Mouse (Mus musculus): ENCODE measurements around the gene A1bg.

DNA sequence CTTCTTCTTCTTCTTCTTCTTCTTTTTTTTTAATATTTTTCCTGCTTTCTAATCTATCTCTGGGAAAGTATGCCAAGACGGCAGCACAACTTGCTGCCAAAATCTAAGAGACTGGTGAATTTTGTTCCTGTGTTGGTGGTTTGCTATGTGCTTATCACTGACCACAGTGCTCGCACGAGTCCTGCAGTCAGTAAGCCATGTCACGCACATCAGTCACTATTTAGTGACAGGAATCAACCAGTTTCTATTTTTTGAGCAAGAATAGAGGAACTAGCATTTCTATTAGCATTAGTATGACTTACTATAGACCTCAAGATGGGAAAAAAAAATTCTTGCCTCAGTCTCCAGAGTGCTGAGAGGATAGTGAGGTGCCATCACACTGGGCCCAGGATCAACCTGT lies 68.7 kb downstream of the A1bg start:
- TF ChIP-seq CTCF (IDR thresholded peaks at IDR 0.05; ENCODE audit: extremely low read depth, insufficient read length, insufficient replicate concordance, low read depth, low read length) (no peak), POLR2A (IDR thresholded peaks at IDR 0.05; ENCODE audit: low read depth, low read length) (no peak)
